Mouse (Mus musculus): ENCODE data around the gene Myo10. TPM values are rescaled to one million over a fixed set of nuclear protein-coding genes. Genes with fewer than 3 reads are reported as not detected.

Gene Myo10
- polyA plus RNA-seq, 1 experiment from 2014 or later: 7.1 TPM

- H3K27me3 ChIP-seq (replicated peaks): no peaks in the 10 kb centered on the region
- H3K4me3 ChIP-seq: no peak overlapping the region
- no peaks in the 10 kb centered on the region for H3K9me3 ChIP-seq (replicated peaks)
- H3K27ac ChIP-seq: no peak overlapping the region
- H3K36me3 ChIP-seq: peaks cover 15% of the 10 kb centered on the region; the same call in 1 of the 2 replicates
- no peak overlapping the region for H3K4me2 ChIP-seq
- H3K9ac ChIP-seq: no peak overlapping the region
- H3K4me1 ChIP-seq: no peaks in the 10 kb centered on the region
- no peak for ATAC-seq
- 73% methylated on average over 2 of the region's 2 CpGs for WGBS (ENCODE audit: insufficient replicate concordance)
These were observed 194.9 kb downstream of the Myo10 start for GRCm38 (mm10) chr15:25817191-25817590.

GRCm38 (mm10) chr15:25821981-25822380, 199.7 kb downstream of the Myo10 start:
- H3K27ac ChIP-seq: no peak overlapping the region
- ATAC-seq: no peak
- H3K36me3 ChIP-seq: no peaks in the 10 kb centered on the region
- no peak overlapping the region for H3K4me2 ChIP-seq
- no peaks in the 10 kb centered on the region for H3K4me1 ChIP-seq
- no peak overlapping the region for H3K4me3 ChIP-seq
- no peak overlapping the region for H3K9ac ChIP-seq
- H3K9me3 ChIP-seq (replicated peaks): no peaks in the 10 kb centered on the region
- H3K27me3 ChIP-seq (replicated peaks): no peaks in the 10 kb centered on the region

DNA sequence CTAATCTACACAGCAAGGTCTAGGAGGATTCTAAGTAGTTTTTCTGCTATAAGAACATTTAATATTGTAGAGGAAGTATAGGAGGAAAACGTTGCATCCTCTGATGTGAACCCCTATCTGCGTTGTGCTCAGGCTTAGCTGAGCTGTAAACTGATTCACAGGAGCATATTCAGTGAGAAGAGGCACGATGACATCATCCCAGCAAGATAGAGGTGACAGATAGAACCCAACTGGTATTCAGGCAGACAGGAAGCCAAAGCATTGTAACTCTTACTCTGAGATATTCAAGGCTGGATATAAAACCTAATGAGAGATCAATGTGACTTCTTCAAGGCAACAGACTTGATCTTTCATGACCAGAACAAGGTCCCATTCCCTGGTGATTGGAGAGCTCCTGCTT, 200.3 kb downstream of the Myo10 start:
- Histone ChIP-seq H3K9ac (no peak overlapping the region), H3K4me3 (no peak overlapping the region), H3K4me1 (no peaks in the 10 kb centered on the region), H3K9me3 (replicated peaks) (no peaks in the 10 kb centered on the region), H3K36me3 (no peaks in the 10 kb centered on the region), H3K4me2 (no peak overlapping the region), H3K27ac (no peak overlapping the region), H3K27me3 (replicated peaks) (no peaks in the 10 kb centered on the region)
- 21% methylated on average over 3 of the region's 3 CpGs for WGBS (ENCODE audit: insufficient replicate concordance)
- ATAC-seq: no peak

- Histone ChIP-seq H3K4me2 (no peak overlapping the region), H3K4me3 (no peak overlapping the region), H3K36me3 (no peaks in the 10 kb centered on the region), H3K9me3 (replicated peaks) (no peaks in the 10 kb centered on the region), H3K27ac (no peak overlapping the region), H3K4me1 (0 out of 2 replicates have a peak, but pooled peaks cover 4% of the 10 kb centered on the region), H3K27me3 (replicated peaks) (no peaks in the 10 kb centered on the region), H3K9ac (no peak overlapping the region)
- ATAC-seq: no peak
- 78% methylated on average over 8 of the region's 8 CpGs for WGBS (ENCODE audit: insufficient replicate concordance)
These were observed 204.2 kb downstream of the Myo10 start for GRCm38 (mm10) chr15:25826531-25826961.

GRCm38 (mm10) chr15:25828464-25828863, 206.1 kb downstream of the Myo10 start:
- no peak overlapping the region for H3K9ac ChIP-seq
- WGBS (ENCODE audit: insufficient replicate concordance): 14% methylated on average over 10 of the region's 10 CpGs
- no peaks in the 10 kb centered on the region for H3K9me3 ChIP-seq (replicated peaks)
- H3K4me2 ChIP-seq: no peak overlapping the region
- H3K36me3 ChIP-seq: no peaks in the 10 kb centered on the region
- H3K27me3 ChIP-seq (replicated peaks): no peaks in the 10 kb centered on the region
- 0 out of 2 replicates have a peak, but pooled peaks cover 4% of the 10 kb centered on the region for H3K4me1 ChIP-seq
- no peak overlapping the region for H3K4me3 ChIP-seq
- H3K27ac ChIP-seq: no peak overlapping the region
- ATAC-seq: no peak

DNA sequence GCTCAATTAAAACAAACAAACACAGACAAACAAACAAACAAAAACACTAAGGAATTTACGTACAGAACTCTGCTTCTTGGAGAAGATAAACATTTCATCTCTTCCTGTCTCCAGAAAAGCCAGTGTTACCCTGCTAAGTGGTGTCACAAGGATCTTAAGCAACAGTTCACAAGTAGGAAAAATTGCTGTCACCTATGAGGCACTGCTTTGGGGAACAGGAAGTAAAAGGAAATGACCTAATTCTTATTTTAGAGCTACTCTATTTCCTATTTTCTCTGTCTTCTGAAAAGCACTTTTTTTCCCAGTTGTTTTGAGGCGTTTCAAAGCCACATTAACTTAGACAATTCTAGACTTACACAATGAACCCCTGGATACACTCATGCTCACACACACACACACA, 208.1 kb downstream of the Myo10 start:
- H3K27me3 ChIP-seq (replicated peaks): no peaks in the 10 kb centered on the region
- no peak for ATAC-seq
- 0 out of 2 replicates have a peak, but pooled peaks cover 4% of the 10 kb centered on the region for H3K4me1 ChIP-seq
- 28% methylated on average over 2 of the region's 2 CpGs for WGBS (ENCODE audit: insufficient replicate concordance)
- H3K36me3 ChIP-seq: no peaks in the 10 kb centered on the region
- no peak overlapping the region for H3K4me2 ChIP-seq
- no peak overlapping the region for H3K27ac ChIP-seq
- H3K9ac ChIP-seq: no peak overlapping the region
- H3K4me3 ChIP-seq: no peak overlapping the region
- no peaks in the 10 kb centered on the region for H3K9me3 ChIP-seq (replicated peaks)

DNA sequence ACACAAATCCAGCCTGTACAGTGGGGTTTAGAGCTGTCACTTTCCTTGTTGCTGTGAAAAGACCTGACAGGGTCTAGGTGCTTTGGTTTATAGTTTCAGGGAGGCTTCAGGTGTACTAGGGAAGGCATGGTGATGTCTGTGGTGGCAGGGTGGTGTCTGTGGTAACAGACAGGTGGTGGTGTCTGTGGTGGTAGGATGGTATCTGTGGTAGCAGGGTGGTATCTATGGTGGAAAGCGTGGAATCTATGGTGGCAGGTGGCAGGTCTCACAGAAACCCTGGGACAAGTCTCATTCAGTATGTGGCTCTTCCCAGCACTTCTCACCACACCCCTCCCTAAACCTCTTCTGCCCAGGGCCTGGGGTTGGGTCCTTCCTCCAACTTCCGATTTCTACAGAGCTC, 212.0 kb downstream of the Myo10 start:
- Histone ChIP-seq H3K4me1 (no peaks in the 10 kb centered on the region), H3K9ac (no peak overlapping the region), H3K36me3 (no peaks in the 10 kb centered on the region), H3K9me3 (replicated peaks) (no peaks in the 10 kb centered on the region), H3K4me3 (no peak overlapping the region), H3K4me2 (no peak overlapping the region), H3K27ac (no peak overlapping the region), H3K27me3 (replicated peaks) (no peaks in the 10 kb centered on the region)
- 63% methylated on average over 2 of the region's 2 CpGs for WGBS (ENCODE audit: insufficient replicate concordance)
- no peak for ATAC-seq

DNA sequence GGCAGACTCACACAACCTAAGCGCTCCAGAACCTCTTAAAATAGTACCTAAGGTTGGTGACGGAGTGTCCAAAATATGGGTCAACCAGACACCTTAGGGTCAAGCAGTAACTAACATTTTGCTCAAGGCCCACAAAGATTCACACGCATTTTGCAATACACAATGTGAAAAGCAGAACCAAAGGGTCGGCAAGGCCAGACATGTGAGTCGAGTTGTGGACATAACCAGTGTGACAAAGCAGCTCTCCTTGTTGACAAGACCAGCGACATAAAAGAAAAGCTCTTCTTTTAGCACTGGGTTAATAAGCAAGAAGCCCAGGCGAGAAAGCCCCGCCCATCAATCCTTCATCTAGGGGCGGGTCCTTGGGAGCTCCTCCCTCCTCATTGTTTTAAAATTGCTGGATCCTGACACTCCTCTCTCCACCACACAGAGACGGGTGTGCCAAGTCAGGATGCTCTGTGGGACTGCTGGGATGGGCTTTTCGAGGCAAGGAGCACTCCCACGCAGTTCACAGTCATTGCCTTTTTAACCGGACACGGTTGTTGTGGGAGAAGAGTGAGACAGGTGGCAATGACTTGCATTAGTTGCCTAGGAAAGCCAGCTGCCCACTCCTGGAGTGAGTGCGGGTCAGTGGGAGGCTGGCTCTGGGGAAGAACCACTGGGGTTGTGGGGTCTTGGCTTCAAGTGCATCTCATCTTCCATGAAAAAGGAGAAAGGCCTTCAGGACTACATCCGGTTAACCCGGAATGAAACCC, 212.8 kb downstream of the Myo10 start:
- Histone ChIP-seq H3K4me1 (no peaks in the 10 kb centered on the region), H3K4me2 (no peak overlapping the region), H3K4me3 (no peak overlapping the region), H3K27ac (no peak overlapping the region), H3K27me3 (replicated peaks) (no peaks in the 10 kb centered on the region), H3K9ac (no peak overlapping the region), H3K9me3 (replicated peaks) (no peaks in the 10 kb centered on the region), H3K36me3 (no peaks in the 10 kb centered on the region)
- no peak for ATAC-seq
- 73% methylated on average over 17 of the region's 17 CpGs for WGBS (ENCODE audit: insufficient replicate concordance)

- H3K4me3 ChIP-seq: peak overlapping the region; percentile 60
- peaks cover 45% of the 10 kb centered on the region for H3K27me3 ChIP-seq (replicated peaks)
- no peaks in the 10 kb centered on the region for H3K9me3 ChIP-seq (replicated peaks)
- ATAC-seq: no peak
- H3K36me3 ChIP-seq: no peaks in the 10 kb centered on the region
- 14% methylated on average over 16 of the region's 16 CpGs for WGBS (ENCODE audit: insufficient replicate concordance)
- H3K9ac ChIP-seq: 0 out of 2 replicates have a peak overlapping the region, but pooled peaks have one; percentile 39
- peak overlapping the region; percentile 78 for H3K4me2 ChIP-seq
- H3K27ac ChIP-seq: no peak overlapping the region
- H3K4me1 ChIP-seq: peaks cover 12% of the 10 kb centered on the region
These were observed 220.2 kb downstream of the Myo10 start for GRCm38 (mm10) chr15:25842462-25843085.

DNA sequence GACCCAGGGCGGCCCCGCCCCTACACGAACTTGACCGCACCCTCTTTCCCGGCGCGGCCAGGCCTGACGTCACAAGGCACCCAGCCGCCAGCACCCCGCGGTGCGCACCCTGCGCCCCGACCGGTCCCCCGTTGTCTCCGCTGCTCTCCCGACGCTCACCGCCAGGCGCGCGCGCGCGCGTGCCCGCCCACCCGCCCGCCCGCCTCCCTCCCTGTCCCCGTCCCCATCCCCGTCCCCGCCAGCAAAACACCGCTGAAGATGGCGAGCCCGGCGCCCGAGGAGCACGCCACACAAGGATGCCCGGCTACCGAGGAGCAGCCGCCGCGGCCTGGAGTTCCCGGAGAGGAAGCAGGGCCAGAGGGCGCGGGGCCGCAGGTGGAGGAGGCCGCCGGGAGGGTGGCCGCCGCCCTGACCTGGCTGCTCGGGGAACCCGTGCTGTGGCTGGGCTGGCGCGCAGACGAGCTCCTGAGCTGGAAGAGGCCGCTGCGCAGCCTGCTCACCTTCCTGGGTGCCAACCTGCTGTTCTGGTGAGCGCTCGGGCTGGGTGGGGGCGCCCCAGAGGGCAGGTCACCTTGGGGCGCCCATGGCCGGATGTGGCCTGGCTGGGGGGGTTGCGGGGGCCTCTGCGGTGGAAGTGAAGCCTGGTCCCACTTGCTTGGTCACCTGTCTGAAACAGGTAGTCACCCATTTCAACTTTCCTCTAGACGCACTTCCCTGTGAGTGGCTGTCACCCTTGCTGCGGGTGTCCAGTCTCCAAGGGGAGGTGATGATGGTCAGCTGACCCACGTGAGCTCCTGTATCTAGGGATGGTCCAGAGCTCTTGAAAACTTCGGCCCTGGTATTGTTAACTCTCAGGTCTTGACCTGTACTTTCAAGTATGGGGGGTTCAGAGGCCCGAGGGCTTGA, 221.0 kb downstream of the Myo10 start, which contains the start of gene Retreg1:
Retreg1 (plus strand) TSS at position 95 of the 906 bp plus-strand sequence.
- Histone ChIP-seq H3K4me3 (peak within 1 kb of the TSS; percentile 60), H3K9me3 (replicated peaks) (no peaks in the 10 kb centered on the region), H3K27me3 (replicated peaks) (peaks cover 45% of the 10 kb centered on the region), H3K4me2 (peak within 1 kb of the TSS; percentile 78), H3K4me1 (peaks cover 12% of the 10 kb centered on the region), H3K27ac (no peak within 1 kb of the TSS), H3K9ac (peak within 1 kb of the TSS; percentile 39; the same call in 1 of the 2 replicates), H3K36me3 (no peaks in the 10 kb centered on the region)
- peak; percentile 78 for ATAC-seq
- WGBS (ENCODE audit: insufficient replicate concordance): 2% methylated on average over 54 of the region's 72 CpGs

- no peak overlapping the region for H3K27ac ChIP-seq
- no peaks in the 10 kb centered on the region for H3K9me3 ChIP-seq (replicated peaks)
- no peak for ATAC-seq
- peaks cover 45% of the 10 kb centered on the region for H3K27me3 ChIP-seq (replicated peaks)
- no peak overlapping the region for H3K4me3 ChIP-seq
- H3K9ac ChIP-seq: no peak overlapping the region
- H3K4me1 ChIP-seq: peaks cover 12% of the 10 kb centered on the region
- no peak overlapping the region for H3K4me2 ChIP-seq
- 28% methylated on average over 11 of the region's 11 CpGs for WGBS (ENCODE audit: insufficient replicate concordance)
- H3K36me3 ChIP-seq: no peaks in the 10 kb centered on the region
These were observed 221.8 kb downstream of the Myo10 start for GRCm38 (mm10) chr15:25844013-25844570.
